In genomic region chr6:61978379-61978778, GRCm38 (mm10) we compare ENCODE assay signal across 14 mouse cellular contexts.
DNase-seq lines count a peak whose midpoint lies in the region; TF ChIP-seq lines count a peak whose summit lies in the region.
"Had no signal": no experiment of that assay in that cellular context is flagged by ENCODE, and none has a peak within 500 bp of the region (broad histone marks: within the 10 kb centered on the region; RNA-seq: fewer than 3 reads in every experiment).

No protein-coding gene starts in this region.

- H3K4me3 ChIP-seq in left cerebral cortex, adult 2 months: no peak overlapping the region
- H3K4me3 ChIP-seq in E14TG2a.4 (replicated peaks; ENCODE audit: low read length): no peak overlapping the region
- no peak overlapping the region for H3K4me3 ChIP-seq in limb, embryonic 10.5 days
- H3K4me3 ChIP-seq: hindbrain, embryonic 12.5 days; limb, embryonic 12.5 days; midbrain, embryonic 10.5 days; neural tube, embryonic 13.5 days had no signal

- WGBS in limb, embryonic 10.5 days: 24% methylated on average over 2 of the region's 2 CpGs

- no peaks in the 10 kb centered on the region for H3K9me3 ChIP-seq in E14TG2a.4 (ENCODE audit: low read length)
- H3K9me3 ChIP-seq in limb, embryonic 10.5 days (replicated peaks): no peaks in the 10 kb centered on the region
- H3K9me3 ChIP-seq: hindbrain, embryonic 12.5 days; limb, embryonic 12.5 days; midbrain, embryonic 10.5 days; neural tube, embryonic 13.5 days had no signal

- peak; percentile 9 for DNase-seq in embryo, embryonic 10.5 days (ENCODE audit: low spot score)
- no peak for DNase-seq in embryo, embryonic 10 days (ENCODE audit: low spot score)
- DNase-seq in left cerebral cortex, adult 2 months (ENCODE audit: extremely low spot score in 1 of 2, low spot score in 2 of 2): no peak
- DNase-seq in left cerebral cortex, postnatal 36 days (ENCODE audit: low spot score in 2 of 2): no peak
- peak; percentile 13 for DNase-seq in embryo, embryonic 11 days
- no peak for DNase-seq in neural tube, embryonic 10.5 days (ENCODE audit: extremely low spot score, low spot score)
- no peak for DNase-seq in limb, embryonic 10.5 days (ENCODE audit: low spot score)
- DNase-seq: layer of hippocampus, adult 9-11 months; lung, adult 2 months had no signal

- no peaks in the 10 kb centered on the region for H3K27me3 ChIP-seq in E14TG2a.4 (ENCODE audit: insufficient read depth, low read length)
- H3K27me3 ChIP-seq in limb, embryonic 10.5 days (ENCODE audit: low read depth, poor library complexity, severe bottlenecking): no peaks in the 10 kb centered on the region
- H3K27me3 ChIP-seq: hindbrain, embryonic 12.5 days; limb, embryonic 12.5 days; neural tube, embryonic 13.5 days had no signal

- intact Hi-C loops in left cerebral cortex, adult 2 months (cut with DNase I): no loop called here
- intact Hi-C loops in left cerebral cortex, postnatal 36 days (cut with DNase I): no loop called here

- TF ChIP-seq CTCF in left cerebral cortex, adult 2 months (IDR thresholded peaks at IDR 0.05): peak; percentile 71
- peak; percentile 54 for TF ChIP-seq CTCF in E14TG2a.4 (conservative IDR thresholded peaks at IDR 0.05; ENCODE audit: low read length)

- H3K27ac ChIP-seq in left cerebral cortex, adult 2 months: no peak overlapping the region
- H3K27ac ChIP-seq in limb, embryonic 10.5 days: no peak overlapping the region
- H3K27ac ChIP-seq: hindbrain, embryonic 12.5 days; limb, embryonic 12.5 days; midbrain, embryonic 10.5 days; neural tube, embryonic 13.5 days had no signal

- H3K4me1 ChIP-seq in E14TG2a.4 (replicated peaks; ENCODE audit: low read depth, low read length): no peaks in the 10 kb centered on the region
- H3K4me1 ChIP-seq in limb, embryonic 10.5 days: no peaks in the 10 kb centered on the region
- H3K4me1 ChIP-seq: hindbrain, embryonic 12.5 days; limb, embryonic 12.5 days; midbrain, embryonic 10.5 days; neural tube, embryonic 13.5 days had no signal

- no peaks in the 10 kb centered on the region for H3K36me3 ChIP-seq in E14TG2a.4 (ENCODE audit: insufficient read depth, low read length)
- H3K36me3 ChIP-seq in limb, embryonic 10.5 days: no peaks in the 10 kb centered on the region
- H3K36me3 ChIP-seq: hindbrain, embryonic 12.5 days; limb, embryonic 12.5 days; midbrain, embryonic 10.5 days; neural tube, embryonic 13.5 days had no signal

Comparison
In these comparisons a context has a peak if more than half of its experiments do, and no peak if none do; other contexts are left out.
1. DNase-seq: peak in embryo, embryonic 10.5 days (single experiment) and embryo, embryonic 11 days (single experiment); none in embryo, embryonic 10 days (single experiment), left cerebral cortex, adult 2 months (0 of 2), left cerebral cortex, postnatal 36 days (0 of 2), neural tube, embryonic 10.5 days (single experiment) and limb, embryonic 10.5 days (single experiment).